Mouse (Mus musculus): ENCODE data around the gene Vsig10. TPM values are rescaled to one million over a fixed set of nuclear protein-coding genes. Genes with fewer than 3 reads are reported as not detected.

Gene Vsig10
- polyA plus RNA-seq, 1 experiment from 2014 or later: 3.9 TPM

- WGBS: 46% methylated on average over 13 of the region's 13 CpGs
Measured at GRCm38 (mm10) chr5:117360631-117361541, 42.0 kb downstream of the Vsig10 start.

GRCm38 (mm10) chr5:117361590-117361989, 42.7 kb downstream of the Vsig10 start:
- Histone ChIP-seq H3K27me3 (replicated peaks; ENCODE audit: control insufficient read depth, insufficient read depth, low read length) (no peaks in the 10 kb centered on the region), H3K27ac (replicated peaks; ENCODE audit: low read depth, low read length) (no peak overlapping the region), H3K4me1 (ENCODE audit: control insufficient read depth, insufficient read depth, low read length) (peaks cover 17% of the 10 kb centered on the region), H3K4me3 (ENCODE audit: low read depth, low read length) (no peak overlapping the region), H3K9me3 (ENCODE audit: control insufficient read depth, low read length) (no peaks in the 10 kb centered on the region), H3K9ac (ENCODE audit: low read depth, low read length) (no peak overlapping the region), H3K4me2 (ENCODE audit: low read depth, low read length) (no peak overlapping the region), H3K36me3 (ENCODE audit: control insufficient read depth, insufficient read depth, low read length) (peaks cover 27% of the 10 kb centered on the region)
- WGBS: 75% methylated on average over 4 of the region's 4 CpGs
- DNase-seq (ENCODE audit: low spot score) (no peak), ATAC-seq (ENCODE audit: low read depth) (no peak)

More at GRCm38 (mm10) chr5:117360631-117361541, 42.0 kb downstream of the Vsig10 start:
- Histone ChIP-seq H3K36me3 (ENCODE audit: control insufficient read depth, insufficient read depth, low read length) (peaks cover 25% of the 10 kb centered on the region), H3K27me3 (replicated peaks; ENCODE audit: control insufficient read depth, insufficient read depth, low read length) (no peaks in the 10 kb centered on the region), H3K9me3 (ENCODE audit: control insufficient read depth, low read length) (no peaks in the 10 kb centered on the region), H3K27ac (replicated peaks; ENCODE audit: low read depth, low read length) (no peak overlapping the region), H3K4me1 (ENCODE audit: control insufficient read depth, insufficient read depth, low read length) (peaks cover 23% of the 10 kb centered on the region), H3K4me2 (ENCODE audit: low read depth, low read length) (no peak overlapping the region), H3K9ac (ENCODE audit: low read depth, low read length) (no peak overlapping the region), H3K4me3 (ENCODE audit: low read depth, low read length) (no peak overlapping the region)
- peak; percentile 13 for DNase-seq (ENCODE audit: low spot score)
- ATAC-seq (ENCODE audit: low read depth): no peak

- no peak overlapping the region for H3K9ac ChIP-seq (ENCODE audit: low read depth, low read length)
- ATAC-seq (ENCODE audit: low read depth) (no peak), DNase-seq (ENCODE audit: low spot score) (peak; percentile 26)
- H3K4me3 ChIP-seq (ENCODE audit: low read depth, low read length): no peak overlapping the region
- no peaks in the 10 kb centered on the region for H3K9me3 ChIP-seq (ENCODE audit: control insufficient read depth, low read length)
- H3K27me3 ChIP-seq (replicated peaks; ENCODE audit: control insufficient read depth, insufficient read depth, low read length): no peaks in the 10 kb centered on the region
- no peak overlapping the region for H3K27ac ChIP-seq (replicated peaks; ENCODE audit: low read depth, low read length)
- WGBS: 51% methylated on average over 13 of the region's 15 CpGs
- H3K4me1 ChIP-seq (ENCODE audit: control insufficient read depth, insufficient read depth, low read length): peaks cover 17% of the 10 kb centered on the region
- H3K4me2 ChIP-seq (ENCODE audit: low read depth, low read length): no peak overlapping the region
- H3K36me3 ChIP-seq (ENCODE audit: control insufficient read depth, insufficient read depth, low read length): peaks cover 36% of the 10 kb centered on the region
Measured at GRCm38 (mm10) chr5:117363066-117363782, 44.3 kb downstream of the Vsig10 start.

- Histone ChIP-seq H3K27me3 (replicated peaks; ENCODE audit: control insufficient read depth, insufficient read depth, low read length) (no peaks in the 10 kb centered on the region), H3K36me3 (ENCODE audit: control insufficient read depth, insufficient read depth, low read length) (peaks cover 52% of the 10 kb centered on the region), H3K4me2 (ENCODE audit: low read depth, low read length) (no peak overlapping the region), H3K9ac (ENCODE audit: low read depth, low read length) (no peak overlapping the region), H3K9me3 (ENCODE audit: control insufficient read depth, low read length) (no peaks in the 10 kb centered on the region), H3K4me1 (ENCODE audit: control insufficient read depth, insufficient read depth, low read length) (peaks cover 11% of the 10 kb centered on the region), H3K27ac (replicated peaks; ENCODE audit: low read depth, low read length) (no peak overlapping the region), H3K4me3 (ENCODE audit: low read depth, low read length) (no peak overlapping the region)
- DNase-seq (ENCODE audit: low spot score) (no peak), ATAC-seq (ENCODE audit: low read depth) (no peak)
- 85% methylated on average over 3 of the region's 3 CpGs for WGBS
Measured at GRCm38 (mm10) chr5:117364821-117365220, 45.9 kb downstream of the Vsig10 start.

DNA sequence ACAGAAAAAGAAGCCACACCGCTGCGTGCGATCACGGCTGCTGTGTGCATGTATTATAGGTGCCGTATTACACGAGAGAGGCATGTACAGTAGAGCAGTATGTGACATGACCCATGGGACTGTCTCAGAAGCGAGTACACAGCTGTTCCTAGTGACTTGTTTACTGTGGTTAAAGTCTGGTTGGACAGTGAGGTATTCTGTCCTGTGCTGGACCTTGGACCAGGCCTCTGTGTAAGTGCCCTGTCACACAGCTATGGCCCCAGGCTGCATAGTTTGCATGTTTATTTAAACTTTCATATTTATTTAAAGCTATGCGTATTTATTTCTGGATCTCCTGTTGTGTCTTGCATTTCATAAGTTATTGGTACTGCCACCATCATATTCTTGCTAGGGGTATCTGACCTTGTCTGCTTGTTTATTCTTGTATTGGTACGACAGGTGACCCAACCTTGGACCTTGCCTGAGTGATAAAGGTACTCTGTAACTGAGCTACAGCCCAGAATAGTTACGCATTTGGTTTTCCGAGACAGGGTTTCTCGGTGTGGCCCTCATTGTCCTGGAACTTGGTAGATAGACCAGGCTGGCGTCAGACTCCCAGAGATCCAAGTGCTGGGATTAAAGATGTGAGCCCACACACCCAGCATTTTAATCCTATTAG, 47.1 kb downstream of the Vsig10 start:
- DNase-seq (ENCODE audit: low spot score) (no peak), ATAC-seq (ENCODE audit: low read depth) (peak; percentile 36; the same call in 1 of the 2 replicates)
- H3K9ac ChIP-seq (ENCODE audit: low read depth, low read length): no peak overlapping the region
- H3K36me3 ChIP-seq (ENCODE audit: control insufficient read depth, insufficient read depth, low read length): peaks cover 64% of the 10 kb centered on the region
- H3K9me3 ChIP-seq (ENCODE audit: control insufficient read depth, low read length): no peaks in the 10 kb centered on the region
- H3K4me1 ChIP-seq (ENCODE audit: control insufficient read depth, insufficient read depth, low read length): no peaks in the 10 kb centered on the region
- no peak overlapping the region for H3K4me3 ChIP-seq (ENCODE audit: low read depth, low read length)
- no peak overlapping the region for H3K27ac ChIP-seq (replicated peaks; ENCODE audit: low read depth, low read length)
- H3K27me3 ChIP-seq (replicated peaks; ENCODE audit: control insufficient read depth, insufficient read depth, low read length): no peaks in the 10 kb centered on the region
- no peak overlapping the region for H3K4me2 ChIP-seq (ENCODE audit: low read depth, low read length)
- 89% methylated on average over 13 of the region's 13 CpGs for WGBS

DNA sequence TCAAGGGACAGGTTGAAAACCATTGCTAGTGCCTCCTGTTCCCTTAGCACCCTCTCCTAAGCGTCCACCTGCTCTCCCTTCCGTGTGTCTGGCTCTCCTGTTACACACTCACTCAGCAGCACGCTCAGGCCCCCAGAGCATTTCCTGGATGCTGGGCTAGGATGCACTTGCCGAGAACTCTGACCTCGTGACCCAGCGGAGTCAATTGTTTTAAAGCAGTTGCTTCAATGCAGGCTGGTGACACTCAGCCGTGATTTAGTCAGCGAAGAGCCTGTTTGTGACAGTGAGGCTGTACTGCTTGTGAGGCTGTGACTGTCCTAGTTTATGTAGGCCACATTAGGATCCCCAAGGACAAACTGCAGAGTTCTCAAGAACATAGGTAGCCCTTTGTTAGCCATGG, 48.3 kb downstream of the Vsig10 start:
- Histone ChIP-seq H3K4me1 (ENCODE audit: control insufficient read depth, insufficient read depth, low read length) (no peaks in the 10 kb centered on the region), H3K9me3 (ENCODE audit: control insufficient read depth, low read length) (no peaks in the 10 kb centered on the region), H3K9ac (ENCODE audit: low read depth, low read length) (no peak overlapping the region), H3K27me3 (replicated peaks; ENCODE audit: control insufficient read depth, insufficient read depth, low read length) (no peaks in the 10 kb centered on the region), H3K4me3 (ENCODE audit: low read depth, low read length) (no peak overlapping the region), H3K36me3 (ENCODE audit: control insufficient read depth, insufficient read depth, low read length) (peaks cover 76% of the 10 kb centered on the region), H3K4me2 (ENCODE audit: low read depth, low read length) (no peak overlapping the region), H3K27ac (replicated peaks; ENCODE audit: low read depth, low read length) (no peak overlapping the region)
- DNase-seq (ENCODE audit: low spot score) (no peak), ATAC-seq (ENCODE audit: low read depth) (no peak)
- 44% methylated on average over 8 of the region's 8 CpGs for WGBS

GRCm38 (mm10) chr5:117370592-117370991, 51.7 kb downstream of the Vsig10 start:
- H3K27ac ChIP-seq (replicated peaks; ENCODE audit: low read depth, low read length): no peak overlapping the region
- no peak overlapping the region for H3K9ac ChIP-seq (ENCODE audit: low read depth, low read length)
- H3K36me3 ChIP-seq (ENCODE audit: control insufficient read depth, insufficient read depth, low read length): peaks cover 71% of the 10 kb centered on the region
- 88% methylated on average over 10 of the region's 10 CpGs for WGBS
- no peak for ATAC-seq (ENCODE audit: low read depth)
- H3K27me3 ChIP-seq (replicated peaks; ENCODE audit: control insufficient read depth, insufficient read depth, low read length): no peaks in the 10 kb centered on the region
- H3K9me3 ChIP-seq (ENCODE audit: control insufficient read depth, low read length): no peaks in the 10 kb centered on the region
- no peak overlapping the region for H3K4me2 ChIP-seq (ENCODE audit: low read depth, low read length)
- no peak for DNase-seq (ENCODE audit: low spot score)
- no peak overlapping the region for H3K4me3 ChIP-seq (ENCODE audit: low read depth, low read length)
- H3K4me1 ChIP-seq (ENCODE audit: control insufficient read depth, insufficient read depth, low read length): no peaks in the 10 kb centered on the region

GRCm38 (mm10) chr5:117373418-117373817, 54.5 kb downstream of the Vsig10 start:
- WGBS: 93% methylated on average over 9 of the region's 9 CpGs
- no peak overlapping the region for H3K27ac ChIP-seq (replicated peaks; ENCODE audit: low read depth, low read length)
- no peak overlapping the region for H3K4me2 ChIP-seq (ENCODE audit: low read depth, low read length)
- H3K36me3 ChIP-seq (ENCODE audit: control insufficient read depth, insufficient read depth, low read length): peaks cover 73% of the 10 kb centered on the region
- H3K9me3 ChIP-seq (ENCODE audit: control insufficient read depth, low read length): no peaks in the 10 kb centered on the region
- ATAC-seq (ENCODE audit: low read depth) (no peak), DNase-seq (ENCODE audit: low spot score) (no peak)
- no peak overlapping the region for H3K4me3 ChIP-seq (ENCODE audit: low read depth, low read length)
- no peak overlapping the region for H3K9ac ChIP-seq (ENCODE audit: low read depth, low read length)
- no peaks in the 10 kb centered on the region for H3K4me1 ChIP-seq (ENCODE audit: control insufficient read depth, insufficient read depth, low read length)
- H3K27me3 ChIP-seq (replicated peaks; ENCODE audit: control insufficient read depth, insufficient read depth, low read length): no peaks in the 10 kb centered on the region

Data from embryonic facial prominence, embryonic 14.5 days (tissue).